Mouse (Mus musculus): Measurements from ENCODE around the gene Gmfg. TPM values are rescaled to one million over a fixed set of nuclear protein-coding genes. Genes with fewer than 3 reads are reported as not detected.

The Gmfg gene
- 2.7 TPM for polyA plus RNA-seq (2014; fragmentation: Illumina TruSeq; extraction: RNeasy Lipid Tissue Mini Kit (QIAGEN cat#74804))

DNA sequence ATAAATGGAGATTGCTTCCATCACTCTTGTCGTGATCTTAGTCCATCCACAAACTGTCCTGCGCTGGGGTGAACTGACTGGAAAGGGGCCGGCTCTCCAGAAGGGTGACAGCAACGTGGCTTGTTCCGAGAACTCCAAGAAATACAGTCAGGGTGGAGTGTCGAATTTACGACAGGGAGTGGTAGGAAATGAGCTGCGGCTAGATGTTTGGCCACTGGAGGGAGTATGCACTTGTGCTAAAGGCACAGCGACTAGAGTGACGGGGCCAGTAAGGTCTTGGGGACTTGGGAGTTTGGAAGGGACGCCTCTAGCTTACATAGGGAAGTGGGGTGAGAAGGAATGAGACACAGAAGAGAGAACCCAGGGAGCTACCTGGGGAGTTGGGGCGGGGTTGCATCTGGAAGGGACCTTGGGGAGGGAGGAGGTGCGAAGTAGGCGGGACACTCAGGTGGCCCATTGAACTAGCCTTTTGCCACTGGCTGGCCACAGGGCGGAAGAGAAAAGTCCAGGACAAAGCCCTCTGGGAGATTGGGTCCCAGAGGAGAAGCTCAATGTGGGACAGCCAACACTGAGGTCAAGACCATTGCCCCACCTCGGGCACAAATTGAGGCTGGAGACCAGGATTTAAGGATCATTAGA lies at the start of gene Gmfg:
Gene Gmfg (plus strand): TSS at position 516 of the 639 bp plus-strand sequence.

DNA sequence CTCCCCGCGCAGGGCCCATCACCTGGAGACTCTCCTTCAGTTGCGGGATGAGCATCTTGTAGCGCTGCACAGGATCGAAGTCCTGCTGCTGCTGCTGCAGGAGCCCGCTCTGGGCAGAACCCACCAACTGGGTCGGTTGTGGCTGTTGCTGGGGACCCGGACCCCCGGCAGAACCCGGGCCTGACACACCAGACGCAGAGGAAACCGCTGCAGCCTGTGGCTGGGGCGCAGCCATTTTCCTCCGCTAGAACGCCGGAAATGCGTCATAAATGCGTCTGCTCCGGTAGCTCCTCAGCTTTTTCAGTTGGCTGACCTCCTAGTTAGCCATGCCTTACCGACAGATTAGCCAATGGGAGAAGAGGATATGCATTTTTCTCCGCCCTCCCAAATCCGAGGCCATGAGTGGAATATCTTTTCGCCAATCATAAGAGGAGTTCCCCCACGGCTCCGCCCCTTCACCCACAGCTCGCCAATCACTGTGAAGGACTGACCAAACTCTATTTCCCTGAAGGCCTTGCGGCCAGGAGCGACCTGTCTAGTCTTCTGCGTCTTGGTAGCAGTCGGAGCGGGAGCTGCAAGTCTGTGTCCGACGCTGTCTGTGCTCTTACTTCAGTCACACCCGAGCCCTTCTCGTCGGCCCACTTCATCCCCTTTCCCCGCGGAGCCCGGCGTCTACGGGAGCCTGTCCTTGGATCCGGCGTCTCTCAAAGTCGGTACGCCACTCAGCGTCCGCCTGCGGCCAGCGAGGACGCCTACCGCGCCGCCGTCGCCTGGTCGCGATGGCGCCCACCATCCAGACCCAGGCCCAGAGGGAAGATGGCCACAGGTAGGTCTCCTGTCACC lies 44.6 kb upstream of the Gmfg start, which contains the start of the genes Med29 and Paf1:
Gene Med29 (minus strand): TSS at position 280 of the 843 bp plus-strand sequence.
Gene Paf1 (plus strand): TSS at position 523 of the 843 bp plus-strand sequence.

DNA sequence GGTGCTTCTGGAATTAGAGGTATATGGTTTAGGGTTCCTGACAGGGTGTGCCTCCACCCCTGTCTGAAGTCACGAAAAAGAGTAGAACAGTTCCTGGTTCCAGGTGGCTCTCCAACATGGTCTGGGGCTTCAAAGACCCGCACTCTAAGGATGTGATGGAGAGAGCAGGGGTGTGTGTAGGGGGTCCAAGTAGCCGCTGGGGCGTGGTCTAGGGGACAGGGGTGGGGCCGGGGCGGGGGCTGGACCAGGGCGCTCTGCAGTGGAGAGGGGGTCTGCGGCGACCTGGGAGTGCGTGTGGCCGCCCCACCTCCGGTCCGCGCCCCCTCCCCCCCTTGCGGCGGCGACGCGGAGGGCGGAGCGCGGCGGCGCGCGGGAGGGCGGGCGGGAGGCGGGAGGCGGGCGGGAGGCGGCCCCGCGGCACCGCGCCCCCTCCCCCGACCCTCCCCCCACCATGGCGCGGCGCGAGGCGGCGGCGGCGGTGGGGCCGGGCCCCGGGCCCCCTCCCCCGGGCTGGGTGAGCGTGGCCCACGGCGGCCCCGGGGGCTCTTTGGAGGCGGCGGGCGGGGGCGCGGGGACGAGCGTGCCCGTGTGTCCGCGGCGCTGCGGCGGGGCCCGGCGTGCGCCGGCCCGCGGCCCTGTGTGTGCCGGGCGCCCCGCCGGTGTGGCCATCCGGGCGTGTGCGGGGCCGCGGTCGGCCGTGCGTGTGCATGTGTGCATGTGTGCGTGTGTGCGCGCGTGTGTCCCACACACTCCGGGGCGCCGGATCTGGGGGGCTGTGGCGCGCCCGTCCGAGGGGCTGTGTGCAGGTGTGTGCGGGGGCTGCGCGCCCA lies 14.5 kb downstream of the Gmfg start, which contains the start of gene Lrfn1:
Gene Lrfn1 (plus strand): TSS at position 450 of the 830 bp plus-strand sequence.

Other genes starting within 250 kb of the Gmfg start
- gene Eid2, start 169.6 kb upstream of the Gmfg start, polyA plus RNA-seq (2014; fragmentation: Illumina TruSeq; extraction: RNeasy Lipid Tissue Mini Kit (QIAGEN cat#74804)): 21.1 TPM
- gene Eid2b, start 159.7 kb upstream of the Gmfg start, polyA plus RNA-seq (2014; fragmentation: Illumina TruSeq; extraction: RNeasy Lipid Tissue Mini Kit (QIAGEN cat#74804)): 15.6 TPM
- not detected for gene Selenov, start 146.3 kb upstream of the Gmfg start, polyA plus RNA-seq (2014; fragmentation: Illumina TruSeq; extraction: RNeasy Lipid Tissue Mini Kit (QIAGEN cat#74804))
- not detected for gene Dll3, start 135.2 kb upstream of the Gmfg start, polyA plus RNA-seq (2014; fragmentation: Illumina TruSeq; extraction: RNeasy Lipid Tissue Mini Kit (QIAGEN cat#74804))
- 9.9 TPM for gene Timm50, start 125.4 kb upstream of the Gmfg start, polyA plus RNA-seq (2014; fragmentation: Illumina TruSeq; extraction: RNeasy Lipid Tissue Mini Kit (QIAGEN cat#74804))
- 39.3 TPM for gene Supt5, start 98.7 kb upstream of the Gmfg start, polyA plus RNA-seq (2014; fragmentation: Illumina TruSeq; extraction: RNeasy Lipid Tissue Mini Kit (QIAGEN cat#74804))
- 321 TPM for gene Rps16, start 86.8 kb upstream of the Gmfg start, polyA plus RNA-seq (2014; fragmentation: Illumina TruSeq; extraction: RNeasy Lipid Tissue Mini Kit (QIAGEN cat#74804))
- 1.9 TPM for gene Plekhg2, start 64.8 kb upstream of the Gmfg start, polyA plus RNA-seq (2014; fragmentation: Illumina TruSeq; extraction: RNeasy Lipid Tissue Mini Kit (QIAGEN cat#74804))
- 10.9 TPM for gene Zfp36, start 57.2 kb upstream of the Gmfg start, polyA plus RNA-seq (2014; fragmentation: Illumina TruSeq; extraction: RNeasy Lipid Tissue Mini Kit (QIAGEN cat#74804))
- 2.1 TPM for gene Med29, start 44.7 kb upstream of the Gmfg start, polyA plus RNA-seq (2014; fragmentation: Illumina TruSeq; extraction: RNeasy Lipid Tissue Mini Kit (QIAGEN cat#74804))
- gene Paf1, start 44.5 kb upstream of the Gmfg start, polyA plus RNA-seq (2014; fragmentation: Illumina TruSeq; extraction: RNeasy Lipid Tissue Mini Kit (QIAGEN cat#74804)): 50.9 TPM
- 0.80 TPM for gene Lrfn1, start 14.5 kb downstream of the Gmfg start, polyA plus RNA-seq (2014; fragmentation: Illumina TruSeq; extraction: RNeasy Lipid Tissue Mini Kit (QIAGEN cat#74804))
- gene Ifnl2, start 73.0 kb downstream of the Gmfg start, polyA plus RNA-seq (2014; fragmentation: Illumina TruSeq; extraction: RNeasy Lipid Tissue Mini Kit (QIAGEN cat#74804)): not detected
- gene Ifnl3, start 85.4 kb downstream of the Gmfg start, polyA plus RNA-seq (2014; fragmentation: Illumina TruSeq; extraction: RNeasy Lipid Tissue Mini Kit (QIAGEN cat#74804)): not detected
- gene Sycn, start 103.4 kb downstream of the Gmfg start, polyA plus RNA-seq (2014; fragmentation: Illumina TruSeq; extraction: RNeasy Lipid Tissue Mini Kit (QIAGEN cat#74804)): not detected
- gene Nccrp1, start 109.8 kb downstream of the Gmfg start, polyA plus RNA-seq (2014; fragmentation: Illumina TruSeq; extraction: RNeasy Lipid Tissue Mini Kit (QIAGEN cat#74804)): not detected
- 23.7 TPM for gene Samd4b, start 160.7 kb downstream of the Gmfg start, polyA plus RNA-seq (2014; fragmentation: Illumina TruSeq; extraction: RNeasy Lipid Tissue Mini Kit (QIAGEN cat#74804))
- gene Pak4, start 160.7 kb downstream of the Gmfg start, polyA plus RNA-seq (2014; fragmentation: Illumina TruSeq; extraction: RNeasy Lipid Tissue Mini Kit (QIAGEN cat#74804)): 0.94 TPM
- gene Acp7, start 193.9 kb downstream of the Gmfg start, polyA plus RNA-seq (2014; fragmentation: Illumina TruSeq; extraction: RNeasy Lipid Tissue Mini Kit (QIAGEN cat#74804)): not detected

Measured in ovary, adult 10 weeks (tissue).